Mouse (Mus musculus): ENCODE results near the gene Abcb9.

The Abcb9 gene

GRCm38 (mm10) chr5:124029220-124030035 is 66.2 kb downstream of the Abcb9 start:
- DNase-seq, result no peak

- no peak for DNase-seq
Measured at GRCm38 (mm10) chr5:124028680-124029079, 66.9 kb downstream of the Abcb9 start.

GRCm38 (mm10) chr5:124027702-124028470 is 67.7 kb downstream of the Abcb9 start:
- no peak for DNase-seq

- no peak for DNase-seq
Measured at GRCm38 (mm10) chr5:124026568-124026967, 69.0 kb downstream of the Abcb9 start.

- no peak for DNase-seq
Measured at GRCm38 (mm10) chr5:124025587-124026441, 69.8 kb downstream of the Abcb9 start.

GRCm38 (mm10) chr5:124025146-124025545 is 70.5 kb downstream of the Abcb9 start:
- no peak for DNase-seq

- no peak for DNase-seq
Measured at GRCm38 (mm10) chr5:124024677-124025076, 70.9 kb downstream of the Abcb9 start.

- DNase-seq, result no peak
Measured at GRCm38 (mm10) chr5:124022365-124022764, 73.2 kb downstream of the Abcb9 start.

- no peak for DNase-seq
Measured at GRCm38 (mm10) chr5:124021701-124022100, 73.9 kb downstream of the Abcb9 start.

- peak; percentile 74 for DNase-seq
Measured at GRCm38 (mm10) chr5:124021148-124021547, 74.5 kb downstream of the Abcb9 start.

- peak; percentile 91 for DNase-seq
Measured at GRCm38 (mm10) chr5:124019348-124020216, 76.0 kb downstream of the Abcb9 start.

- no peak for DNase-seq
Measured at GRCm38 (mm10) chr5:124018651-124019050, 76.9 kb downstream of the Abcb9 start.

GRCm38 (mm10) chr5:124017941-124018340 is 77.7 kb downstream of the Abcb9 start:
- no peak for DNase-seq

- DNase-seq, result peak; percentile 77
Measured at GRCm38 (mm10) chr5:124016291-124016821, 79.2 kb downstream of the Abcb9 start.

GRCm38 (mm10) chr5:124015727-124016126 is 79.9 kb downstream of the Abcb9 start:
- no peak for DNase-seq

GRCm38 (mm10) chr5:124014791-124015251 is 80.8 kb downstream of the Abcb9 start:
- peak; percentile 72 for DNase-seq

- no peak for DNase-seq
Measured at GRCm38 (mm10) chr5:124014180-124014579, 81.4 kb downstream of the Abcb9 start.

- no peak for DNase-seq
Measured at GRCm38 (mm10) chr5:124013747-124014146, 81.9 kb downstream of the Abcb9 start.

GRCm38 (mm10) chr5:124012885-124013284 is 82.7 kb downstream of the Abcb9 start:
- DNase-seq, result no peak

GRCm38 (mm10) chr5:124011927-124012326 is 83.7 kb downstream of the Abcb9 start:
- no peak for DNase-seq
